Mouse (Mus musculus) forebrain, embryonic 11.5 days (tissue): ENCODE results near the gene Pdia2. TPM values are rescaled to one million over a fixed set of nuclear protein-coding genes. Genes with fewer than 3 reads are reported as not detected.
"Not testable (repeated sequence)": the region's sequence is repeated elsewhere in the genome, so short reads cannot be mapped to it uniquely, and the experiment has no call there.

Experiments used
- ATAC-seq: fragments of 200-750 bp; cut with Nextera tagmentation; replicated peaks from 2 replicates; pipeline ENCODE4 v1.8.0; 2017; ENCODE audit warnings: moderate TSS enrichment; ENCODE audit not compliant: low FRiP score
- DNase-seq: peaks from one replicate; pipeline ENCODE4 v3.0.0-alpha.2; 2017; ENCODE audit warnings: low spot score
- H3K27ac ChIP-seq: fragments of 300-500 bp; sonication (generic); 2 replicates; pipeline ENCODE4 v1.5.1; 2014; ENCODE audit warnings: low read depth, low read length
- H3K27me3 ChIP-seq: fragments of 300-500 bp; sonication (generic); 2 replicates; pipeline ENCODE4 v1.6.1; 2014; ENCODE audit warnings: mild to moderate bottlenecking, low read length, mixed read lengths; ENCODE audit not compliant: control insufficient read depth, insufficient read depth
- H3K36me3 ChIP-seq: fragments of 300-500 bp; sonication (generic); 2 replicates; pipeline ENCODE4 v1.6.1; 2014; ENCODE audit warnings: mild to moderate bottlenecking, low read length, moderate library complexity, mixed read lengths; ENCODE audit not compliant: control insufficient read depth, insufficient read depth
- H3K4me1 ChIP-seq: fragments of 300-500 bp; sonication (generic); replicated peaks from 2 replicates; pipeline ENCODE4 v1.6.1; 2014; ENCODE audit warnings: low read length, mixed read lengths; ENCODE audit not compliant: control insufficient read depth, insufficient read depth
- H3K4me2 ChIP-seq: fragments of 300-500 bp; sonication (generic); 2 replicates; pipeline ENCODE4 v1.6.1; 2014; ENCODE audit warnings: low read depth, mild to moderate bottlenecking, low read length, moderate library complexity, mixed read lengths; ENCODE audit not compliant: severe bottlenecking
- H3K4me3 ChIP-seq: fragments of 300-500 bp; sonication (generic); 2 replicates; pipeline ENCODE4 v1.5.1; 2014; ENCODE audit warnings: low read depth, low read length
- H3K9ac ChIP-seq: fragments of 300-500 bp; sonication (generic); 2 replicates; pipeline ENCODE4 v1.6.1; 2014; ENCODE audit warnings: low read length
- H3K9me3 ChIP-seq: fragments of 300-500 bp; sonication (generic); 2 replicates; pipeline ENCODE4 v1.6.1; 2016; ENCODE audit warnings: low read length, mixed read lengths; ENCODE audit not compliant: control insufficient read depth
- WGBS: fragments of 180-500 bp; shearing (Covaris S2); extraction: QIAGEN DNeasy Blood & Tissue Kit; methylation state at CpG from one replicate; pipeline ENCODE4 v1.1.7; 2014; 5-methylcytosine and 5-hydroxymethylcytosine counted together
- polyA plus RNA-seq: library from polyadenylated mRNA; unstranded; fragments of >200 nt; fragmentation: Nextera tagmentation; extraction: Ambion mirVana; gene quantifications from 2 replicates; pipeline ENCODE4 v1.2.1, GENCODE M21; 2014

Gene Pdia2
- polyA plus RNA-seq, 1 experiment from 2014 or later = 0.68 TPM

- Histone ChIP-seq H3K36me3 (peaks cover 13% of the 10 kb centered on the region), H3K27ac (no peak overlapping the region), H3K9me3 (no peaks in the 10 kb centered on the region), H3K9ac (no peak overlapping the region), H3K4me2 (no peak overlapping the region), H3K4me3 (no peak overlapping the region), H3K4me1 (no peaks in the 10 kb centered on the region), H3K27me3 (no peaks in the 10 kb centered on the region)
- DNase-seq = no peak
- 92% methylated on average over 11 of the region's 11 CpGs for WGBS
- ATAC-seq = no peak
Measured at GRCm38 (mm10) chr17:26188091-26188805, 10.6 kb downstream of the Pdia2 start.

GRCm38 (mm10) chr17:26187592-26187991, 11.3 kb downstream of the Pdia2 start:
- Histone ChIP-seq H3K27ac (no peak overlapping the region), H3K4me2 (no peak overlapping the region), H3K4me1 (no peaks in the 10 kb centered on the region), H3K36me3 (peaks cover 11% of the 10 kb centered on the region), H3K9ac (no peak overlapping the region), H3K9me3 (no peaks in the 10 kb centered on the region), H3K4me3 (no peak overlapping the region), H3K27me3 (no peaks in the 10 kb centered on the region)
- DNase-seq (no peak), ATAC-seq (no peak)
- 96% methylated on average over 5 of the region's 5 CpGs for WGBS

- Histone ChIP-seq H3K27ac (no peak overlapping the region), H3K36me3 (peaks cover 2% of the 10 kb centered on the region; the same call in 1 of the 2 replicates), H3K9me3 (no peaks in the 10 kb centered on the region), H3K4me2 (no peak overlapping the region), H3K4me3 (no peak overlapping the region), H3K4me1 (no peaks in the 10 kb centered on the region), H3K27me3 (no peaks in the 10 kb centered on the region), H3K9ac (no peak overlapping the region)
- ATAC-seq (no peak), DNase-seq (no peak)
- WGBS = 94% methylated on average over 3 of the region's 3 CpGs
Measured at GRCm38 (mm10) chr17:26181179-26181578, 17.7 kb downstream of the Pdia2 start.

GRCm38 (mm10) chr17:26178611-26179010, 20.3 kb downstream of the Pdia2 start:
- DNase-seq (no peak), ATAC-seq (no peak)
- no peak overlapping the region for H3K27ac ChIP-seq
- no peak overlapping the region for H3K4me3 ChIP-seq
- H3K27me3 ChIP-seq = no peaks in the 10 kb centered on the region
- no peaks in the 10 kb centered on the region for H3K9me3 ChIP-seq
- H3K4me2 ChIP-seq = no peak overlapping the region
- no peak overlapping the region for H3K9ac ChIP-seq
- H3K4me1 ChIP-seq = no peaks in the 10 kb centered on the region
- peaks cover 4% of the 10 kb centered on the region; the same call in 1 of the 2 replicates for H3K36me3 ChIP-seq

GRCm38 (mm10) chr17:26175248-26175647, 23.6 kb downstream of the Pdia2 start:
- 88% methylated on average over 2 of the region's 2 CpGs for WGBS

GRCm38 (mm10) chr17:26168039-26168438, 30.8 kb downstream of the Pdia2 start:
- WGBS = 100% methylated on average over 2 of the region's 2 CpGs
- ATAC-seq (no peak), DNase-seq (no peak)

More at GRCm38 (mm10) chr17:26175248-26175647, 23.6 kb downstream of the Pdia2 start:
- DNase-seq, H3K36me3 ChIP-seq, H3K4me3 ChIP-seq, H3K9ac ChIP-seq, H3K4me2 ChIP-seq, H3K4me1 ChIP-seq, H3K27ac ChIP-seq, H3K27me3 ChIP-seq, H3K9me3 ChIP-seq, ATAC-seq: not testable (repeated sequence)

GRCm38 (mm10) chr17:26162736-26163135, 36.2 kb downstream of the Pdia2 start:
- H3K9ac ChIP-seq = no peak overlapping the region
- H3K4me1 ChIP-seq = no peaks in the 10 kb centered on the region
- WGBS = 95% methylated on average over 1 of the region's 1 CpGs
- DNase-seq (no peak), ATAC-seq (no peak)
- H3K27me3 ChIP-seq = no peaks in the 10 kb centered on the region
- no peaks in the 10 kb centered on the region for H3K36me3 ChIP-seq
- H3K27ac ChIP-seq = no peak overlapping the region
- H3K4me3 ChIP-seq = no peak overlapping the region
- no peak overlapping the region for H3K4me2 ChIP-seq
- no peaks in the 10 kb centered on the region for H3K9me3 ChIP-seq

More at GRCm38 (mm10) chr17:26168039-26168438, 30.8 kb downstream of the Pdia2 start:
- Histone ChIP-seq H3K27ac (no peak overlapping the region), H3K27me3 (no peaks in the 10 kb centered on the region), H3K9ac (no peak overlapping the region), H3K36me3 (no peaks in the 10 kb centered on the region; the same call in 1 of the 2 replicates), H3K4me2 (no peak overlapping the region), H3K4me1 (no peaks in the 10 kb centered on the region), H3K9me3 (no peaks in the 10 kb centered on the region), H3K4me3 (no peak overlapping the region)

- ATAC-seq (no peak), DNase-seq (no peak)
- Histone ChIP-seq H3K36me3 (peaks cover 9% of the 10 kb centered on the region), H3K27me3 (no peaks in the 10 kb centered on the region), H3K9me3 (no peaks in the 10 kb centered on the region), H3K9ac (no peak overlapping the region), H3K4me2 (no peak overlapping the region), H3K4me3 (no peak overlapping the region), H3K4me1 (no peaks in the 10 kb centered on the region), H3K27ac (no peak overlapping the region)
- WGBS = 92% methylated on average over 2 of the region's 2 CpGs
Measured at GRCm38 (mm10) chr17:26151886-26152630, 46.8 kb downstream of the Pdia2 start.
